Mouse (Mus musculus): ENCODE measurements at regions not wholly inside any gene's neighbourhood (a gene's known extent, or its start where the extent isn't known, plus 50 kb on each side); places are given as distances from the start of the nearest gene placed in this dataset.

DNA sequence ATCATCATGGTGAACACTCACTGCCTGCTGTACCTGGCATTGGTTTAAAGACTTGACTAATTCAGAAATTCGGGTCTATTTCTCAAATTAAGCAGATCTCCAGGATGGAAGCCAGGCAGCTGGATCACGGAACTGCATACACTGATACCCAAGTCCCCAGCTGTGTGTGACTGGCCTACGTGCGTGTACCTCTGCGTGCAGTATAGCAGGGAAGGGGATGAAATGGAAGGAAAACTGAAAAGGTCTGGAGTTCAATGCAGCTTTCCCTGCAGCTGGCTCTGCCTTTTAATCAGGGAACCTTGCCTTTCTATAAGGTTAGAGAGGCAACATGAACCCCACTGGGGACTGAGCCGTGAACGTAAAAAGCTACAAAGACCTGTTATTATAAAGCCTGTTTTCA is 106.7 kb upstream of the Camk1g start:
- DNase-seq (ENCODE audit: low spot score) = no peak

DNA sequence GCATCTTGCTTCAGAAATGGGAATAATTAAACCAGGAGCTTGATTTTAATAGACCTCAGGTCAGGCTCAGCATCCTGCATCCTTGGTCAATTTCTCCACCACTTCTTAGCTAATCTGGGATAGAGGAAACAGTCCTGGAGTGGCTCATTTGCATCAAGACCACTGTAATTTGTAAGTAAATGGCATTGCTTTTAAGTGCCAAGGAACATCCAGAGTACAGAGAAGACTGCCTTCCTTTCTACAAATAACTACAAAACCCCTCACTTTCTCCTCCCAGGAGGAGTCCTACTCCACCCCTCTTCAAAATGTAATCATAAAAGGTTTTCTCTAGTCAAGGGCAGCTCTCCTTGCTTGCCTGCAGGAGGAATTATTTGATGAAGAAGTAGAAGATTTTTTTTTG is 96.2 kb upstream of the Camk1g start:
- no peak for DNase-seq (ENCODE audit: low spot score)

DNA sequence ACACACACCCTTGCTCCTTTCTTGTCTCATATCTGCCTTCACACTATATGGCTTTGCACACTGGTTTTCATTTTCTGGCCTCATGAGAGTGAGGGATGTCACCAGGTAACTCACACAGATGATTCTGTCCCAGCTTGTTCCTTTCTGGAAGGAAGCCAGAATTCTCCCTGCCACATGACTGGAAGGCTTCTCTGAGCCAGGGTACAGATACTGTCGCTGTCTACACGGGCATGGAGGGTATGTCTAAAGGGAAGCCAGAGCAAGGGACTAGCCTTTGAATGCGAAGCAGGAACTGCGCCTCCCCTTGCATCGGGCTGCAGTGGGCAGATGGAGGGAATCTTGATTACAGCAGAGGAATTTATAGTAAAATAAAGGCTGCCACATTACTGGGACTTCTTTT is 89.6 kb upstream of the Camk1g start:
- DNase-seq (ENCODE audit: low spot score) = no peak

DNA sequence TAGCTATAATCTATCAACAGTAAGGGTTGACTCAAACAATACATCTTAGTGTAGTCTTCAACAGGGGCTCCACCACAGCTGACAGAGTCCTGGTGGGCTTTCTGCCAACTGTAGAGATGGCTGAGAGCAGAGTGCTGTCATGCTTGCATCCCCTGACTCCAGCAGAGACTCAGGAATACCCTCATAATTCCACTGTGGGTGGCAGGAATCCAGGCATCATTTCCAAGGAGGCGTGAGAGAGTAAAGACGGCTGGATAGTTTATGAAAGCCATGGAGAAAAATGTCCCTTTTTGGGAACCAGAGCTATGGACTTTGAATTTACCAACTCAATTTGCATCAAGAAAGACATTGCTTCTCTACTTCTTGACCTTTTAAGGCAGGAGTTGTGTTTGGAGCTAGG is 87.8 kb upstream of the Camk1g start:
- DNase-seq (ENCODE audit: low spot score) = no peak

DNA sequence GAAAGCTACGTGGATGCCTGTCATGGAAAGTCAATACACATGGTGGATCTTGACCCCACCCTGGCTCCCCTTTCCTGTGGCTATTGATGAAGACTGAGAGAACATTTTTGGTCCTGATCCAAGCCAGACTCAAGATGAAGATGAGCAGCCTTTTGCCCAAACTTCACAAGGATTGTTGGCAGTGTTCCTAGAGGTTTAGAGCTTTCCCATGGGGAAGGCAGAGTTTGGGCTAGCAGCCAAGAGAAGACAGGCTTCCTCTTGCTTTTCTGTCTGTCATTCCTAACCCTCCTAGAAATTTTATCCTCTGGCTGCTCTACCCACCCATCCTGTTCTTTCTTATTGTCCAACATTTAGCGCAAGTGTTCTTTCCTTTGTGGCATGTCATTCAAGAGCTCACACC is 83.6 kb upstream of the Camk1g start:
- DNase-seq (ENCODE audit: low spot score) = no peak

DNA sequence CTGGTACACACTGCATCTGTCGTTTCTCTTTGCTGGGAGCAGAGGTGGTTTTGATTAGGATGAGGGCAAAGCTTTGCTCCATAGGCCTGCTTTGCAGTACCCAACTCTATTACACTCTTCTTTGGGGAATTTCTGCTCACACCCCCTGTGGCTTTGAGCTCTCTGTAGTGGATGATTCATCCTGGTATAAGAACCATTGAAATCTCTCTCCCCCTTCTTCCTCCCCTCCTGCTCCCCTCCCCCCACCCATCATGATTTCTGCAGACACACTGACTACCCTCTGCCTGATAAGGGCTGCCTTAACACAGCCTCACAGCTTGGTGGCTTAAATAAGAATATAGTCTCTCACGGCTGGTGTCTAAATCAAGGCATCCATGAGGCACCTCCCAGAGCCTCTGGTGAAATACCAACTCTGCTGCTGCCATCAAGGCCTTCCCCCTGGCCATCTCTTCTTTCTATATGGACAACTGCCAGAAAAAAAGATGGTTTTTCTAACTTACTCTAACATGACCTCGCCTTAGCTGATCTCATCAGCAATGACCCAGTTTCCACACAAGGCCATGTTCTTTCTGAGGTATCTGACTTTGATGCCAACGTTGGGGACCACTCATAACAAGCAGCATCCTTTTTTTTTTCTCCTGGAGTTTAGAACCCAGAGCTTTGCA is 81.5 kb upstream of the Camk1g start:
- no peak for DNase-seq (ENCODE audit: low spot score)

DNA sequence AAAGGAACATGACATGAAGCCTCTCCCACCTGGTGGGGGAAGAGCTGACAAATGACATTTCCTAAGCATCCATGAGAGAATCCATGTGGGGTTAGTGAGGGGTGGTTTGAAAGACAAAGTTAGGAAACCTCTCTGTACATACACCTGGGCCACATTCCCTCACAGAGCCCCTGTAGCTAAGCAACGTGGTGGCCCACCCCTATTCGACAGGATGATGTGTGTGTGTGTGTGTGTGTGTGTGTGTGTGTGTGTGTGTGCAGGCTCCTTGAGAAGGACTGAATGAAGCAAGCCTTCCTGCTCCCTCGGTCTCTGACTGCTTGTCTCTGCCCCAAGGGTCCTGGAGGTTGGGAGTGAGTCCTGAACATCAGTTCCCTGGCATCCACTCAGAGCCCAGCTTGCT is 80.7 kb upstream of the Camk1g start:
- DNase-seq (ENCODE audit: low spot score) = no peak

DNA sequence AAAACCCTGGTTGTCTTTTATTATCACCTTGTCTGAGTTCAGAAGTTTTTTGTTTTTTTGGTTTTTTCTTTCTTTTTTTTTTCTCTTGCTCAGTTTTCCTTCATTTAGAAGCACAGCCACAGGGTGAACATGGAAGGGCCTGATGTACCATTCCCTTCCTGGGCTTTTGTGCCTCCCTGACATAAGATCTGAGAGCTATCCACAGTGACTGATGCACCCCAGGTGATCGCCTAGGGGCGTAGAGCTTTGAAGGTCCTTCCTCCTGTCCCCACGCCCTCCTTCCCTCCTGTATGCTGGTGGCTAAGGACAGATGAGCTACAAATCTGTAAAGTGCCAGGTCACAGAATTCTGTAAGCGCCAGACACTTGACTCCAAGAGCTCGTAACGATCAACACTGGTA is 80.1 kb upstream of the Camk1g start:
- DNase-seq (ENCODE audit: low spot score) = no peak

DNA sequence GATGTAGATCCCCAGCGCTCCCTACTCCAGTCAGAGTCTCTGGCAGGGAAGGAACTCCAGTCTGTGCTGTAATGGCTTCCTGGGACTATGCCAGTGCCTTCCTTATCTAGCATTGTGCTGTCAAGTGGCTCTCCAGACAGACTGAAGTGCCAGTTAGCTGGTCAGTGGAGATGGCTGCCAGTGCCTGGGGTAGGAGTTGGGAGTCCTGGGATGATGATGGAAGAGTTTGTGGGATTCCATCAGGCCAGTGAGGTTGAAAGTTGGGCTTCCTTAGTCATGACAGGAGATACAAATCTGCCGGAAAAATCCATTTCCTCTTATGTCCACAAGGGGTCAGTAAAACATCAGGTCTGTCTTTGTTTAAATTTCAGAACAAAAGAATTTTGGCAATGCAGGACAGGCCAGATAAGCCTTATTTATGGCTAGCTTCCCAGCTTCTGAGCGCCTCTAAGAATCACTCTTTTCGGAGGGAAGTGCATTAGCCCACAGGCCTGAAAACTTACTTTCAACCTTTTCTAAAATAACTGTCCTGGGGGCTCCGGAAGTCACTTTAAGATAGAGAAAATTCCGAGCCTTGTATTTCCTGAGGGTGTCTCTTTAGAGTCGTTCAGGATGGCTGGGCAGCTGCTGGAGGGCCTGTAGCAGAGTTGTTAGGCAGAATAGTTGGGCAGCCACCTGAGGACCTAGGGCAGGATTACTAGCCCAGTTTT is 79.5 kb upstream of the Camk1g start:
- DNase-seq (ENCODE audit: low spot score) = peak; percentile 86

DNA sequence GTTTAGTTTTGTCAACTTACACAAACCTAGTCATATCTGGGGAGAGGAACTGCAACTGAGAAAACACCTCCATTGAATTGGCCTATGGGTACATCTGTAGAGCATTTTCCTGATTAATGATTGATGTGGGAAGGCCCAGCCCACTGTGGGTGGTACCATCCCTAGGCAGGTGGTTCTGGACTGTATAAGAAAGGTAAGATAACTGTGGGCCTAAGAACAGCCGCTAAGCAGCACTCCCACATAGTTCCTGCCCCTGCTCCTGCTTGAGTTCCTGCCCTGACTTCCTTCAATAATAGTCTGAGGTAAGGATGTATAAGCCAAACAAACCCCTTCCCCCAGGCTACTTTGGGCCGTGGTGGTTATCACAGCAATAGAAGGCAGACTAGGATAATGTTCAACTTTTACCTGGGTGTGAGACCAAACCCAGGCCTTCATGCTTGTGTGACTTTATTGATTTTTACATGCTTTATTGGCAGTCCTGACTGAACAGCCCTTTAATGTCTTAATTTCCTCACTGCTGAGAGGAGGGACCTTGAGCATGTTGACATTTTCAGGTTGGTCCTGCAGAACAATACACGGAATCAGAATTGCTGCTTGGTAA is 78.8 kb upstream of the Camk1g start:
- no peak for DNase-seq (ENCODE audit: low spot score)

DNA sequence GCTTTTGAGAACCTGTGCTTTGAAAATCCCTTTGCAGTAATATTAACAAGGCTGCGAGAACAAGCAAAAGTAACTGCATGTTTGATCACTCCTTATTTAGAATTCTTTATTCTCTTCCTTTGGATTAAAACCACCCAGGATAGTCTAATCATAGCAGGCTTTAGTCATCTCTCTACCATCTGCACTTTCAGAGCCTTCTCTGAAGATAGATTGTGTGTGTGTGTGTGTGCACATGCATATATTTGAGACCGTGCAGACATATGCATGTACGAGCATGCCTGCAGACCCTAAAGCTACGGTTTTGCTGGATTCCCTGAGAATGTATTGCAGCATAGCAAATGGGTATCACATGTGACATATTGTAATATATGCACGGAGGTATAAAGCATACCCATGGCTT is 77.5 kb upstream of the Camk1g start:
- no peak for DNase-seq (ENCODE audit: low spot score)

DNA sequence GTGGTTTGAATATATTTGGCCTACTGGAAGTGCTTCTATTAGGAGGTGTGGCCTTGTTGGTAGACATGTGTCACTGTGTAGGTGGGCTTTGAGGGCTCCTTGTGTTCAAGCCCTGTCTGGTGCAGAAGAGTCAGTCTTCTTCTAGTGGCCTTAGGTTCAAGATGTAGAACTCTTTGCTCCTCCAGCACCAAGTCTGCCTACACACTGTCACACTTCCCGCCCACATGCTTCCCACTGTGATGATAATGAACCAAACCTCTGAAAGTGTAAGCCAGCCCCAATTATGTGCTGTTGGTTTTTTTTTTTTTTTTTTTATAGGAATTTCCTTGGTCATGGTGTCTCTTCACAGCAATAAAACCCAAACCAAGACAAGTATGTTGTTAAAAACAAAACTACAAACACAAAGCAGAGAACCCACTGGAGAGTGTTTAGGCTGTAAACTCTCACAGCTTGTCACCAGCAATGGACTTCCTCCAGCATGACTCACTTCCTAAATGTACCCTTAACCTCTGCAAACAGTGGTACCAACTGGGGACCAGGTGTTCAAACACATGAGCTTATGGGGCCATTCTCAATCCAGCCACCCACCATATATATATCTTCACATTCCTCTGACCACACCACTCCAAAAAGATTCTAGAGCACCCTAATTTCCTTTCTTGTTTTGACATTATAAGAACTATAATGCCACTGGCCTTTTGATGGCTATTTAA is 74.0 kb upstream of the Camk1g start:
- DNase-seq (ENCODE audit: low spot score) = no peak

DNA sequence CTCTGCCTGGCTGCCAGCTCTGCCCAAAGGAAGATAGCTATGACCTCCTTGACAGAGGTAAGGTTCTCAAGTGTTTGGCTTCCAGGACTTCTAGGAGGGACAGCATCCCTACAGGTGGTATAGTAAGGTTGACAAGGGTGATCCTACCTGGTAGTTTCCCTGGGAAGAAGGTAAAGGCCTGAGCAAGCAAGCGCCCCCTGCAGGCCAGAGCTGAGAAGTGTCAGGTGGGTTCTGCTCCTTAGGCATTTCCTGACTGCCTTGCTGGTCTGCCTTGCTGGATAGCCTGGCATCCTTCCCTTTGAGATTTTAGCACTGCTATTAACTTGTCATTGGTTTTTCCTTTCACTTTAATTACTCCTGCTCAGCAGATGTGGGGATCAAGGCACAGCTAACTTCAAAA is 70.4 kb upstream of the Camk1g start:
- DNase-seq (ENCODE audit: low spot score) = peak; percentile 42

DNA sequence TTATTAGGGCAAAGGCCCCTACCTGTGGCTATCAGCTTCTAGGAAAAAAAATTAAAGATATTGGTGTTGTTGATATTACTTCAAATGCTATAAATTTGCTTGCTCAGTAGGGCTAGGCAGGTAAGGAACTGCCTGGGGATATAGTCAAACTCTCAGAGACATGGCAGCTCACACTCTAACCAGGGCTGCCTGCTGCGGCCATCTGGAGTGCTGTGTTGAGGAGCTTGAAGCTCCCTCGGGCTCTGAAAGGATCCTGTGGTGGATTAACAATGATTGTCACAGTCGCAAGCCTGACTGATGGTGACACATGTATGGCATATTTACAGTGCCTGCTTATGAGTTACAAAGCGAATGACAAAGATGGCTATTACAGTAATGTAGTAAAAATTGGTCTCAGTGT is 64.2 kb upstream of the Camk1g start:
- peak; percentile 45 for DNase-seq (ENCODE audit: low spot score)

DNA sequence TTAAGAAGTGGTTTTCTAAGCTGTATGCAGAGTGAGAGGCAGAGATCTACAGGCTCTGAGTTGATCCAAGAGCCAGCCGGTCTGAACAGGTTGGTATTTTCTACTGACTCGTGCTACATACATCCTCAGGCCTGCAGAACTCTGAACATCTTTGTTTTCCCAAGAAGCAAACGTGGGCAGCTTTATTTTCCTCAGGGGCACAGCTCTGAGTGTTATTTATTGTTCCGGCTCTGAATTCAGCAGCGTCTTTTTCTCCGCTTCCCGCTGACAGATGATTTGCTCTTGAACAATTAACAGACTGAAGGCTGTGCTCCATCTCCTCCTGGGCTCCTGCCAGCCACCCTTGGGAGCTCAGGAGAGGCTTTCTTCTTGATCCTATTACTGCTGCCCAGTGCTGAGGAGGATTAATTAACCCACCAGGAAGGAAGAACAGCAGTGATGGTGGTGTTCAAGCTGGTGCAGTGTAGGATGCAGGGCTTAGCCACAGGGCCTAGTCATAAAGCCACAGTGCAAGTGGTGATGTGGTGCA is 63.5 kb upstream of the Camk1g start:
- DNase-seq (ENCODE audit: low spot score) = peak; percentile 53

DNA sequence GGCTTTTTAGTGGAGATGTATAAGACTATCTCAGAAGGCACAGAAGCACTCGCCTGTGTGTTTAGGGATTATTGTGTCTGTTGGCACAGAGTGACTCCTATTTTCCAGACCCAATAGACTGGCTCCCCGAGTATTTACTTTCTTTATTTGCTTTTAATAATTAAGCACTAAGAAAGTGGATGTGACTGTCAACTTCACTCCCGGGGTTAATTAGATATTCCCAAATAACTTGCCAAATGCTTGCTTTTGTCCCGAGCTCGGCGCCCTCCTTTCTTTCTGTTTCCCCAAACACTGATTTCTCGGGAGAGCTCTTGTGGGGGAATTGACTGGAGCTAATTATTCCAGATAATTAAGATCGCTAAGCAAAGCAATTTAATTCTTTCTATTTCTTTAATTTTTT is 60.1 kb upstream of the Camk1g start:
- DNase-seq (ENCODE audit: low spot score) = no peak

DNA sequence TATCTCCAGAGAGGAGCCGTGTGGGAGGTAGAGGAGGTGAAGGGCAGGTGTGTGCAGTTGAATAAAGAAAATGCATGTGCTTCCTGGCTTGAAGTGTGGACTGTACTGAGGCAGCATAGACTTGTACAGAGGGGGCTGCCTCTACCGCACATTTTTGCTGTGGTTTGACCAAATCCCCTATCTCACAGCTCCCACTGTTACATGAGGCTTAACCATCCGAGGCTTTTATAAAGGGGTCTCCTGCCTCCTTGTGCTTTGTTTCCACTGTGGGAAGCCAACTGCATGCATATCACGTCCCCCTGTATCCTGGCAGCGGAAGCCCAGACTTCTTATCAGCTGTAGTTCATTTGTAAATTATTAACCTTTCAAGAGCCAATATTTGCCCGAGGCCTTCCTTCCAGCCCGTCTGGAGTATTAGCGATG is 53.6 kb upstream of the Camk1g start:
- no peak for DNase-seq (ENCODE audit: low spot score)

DNA sequence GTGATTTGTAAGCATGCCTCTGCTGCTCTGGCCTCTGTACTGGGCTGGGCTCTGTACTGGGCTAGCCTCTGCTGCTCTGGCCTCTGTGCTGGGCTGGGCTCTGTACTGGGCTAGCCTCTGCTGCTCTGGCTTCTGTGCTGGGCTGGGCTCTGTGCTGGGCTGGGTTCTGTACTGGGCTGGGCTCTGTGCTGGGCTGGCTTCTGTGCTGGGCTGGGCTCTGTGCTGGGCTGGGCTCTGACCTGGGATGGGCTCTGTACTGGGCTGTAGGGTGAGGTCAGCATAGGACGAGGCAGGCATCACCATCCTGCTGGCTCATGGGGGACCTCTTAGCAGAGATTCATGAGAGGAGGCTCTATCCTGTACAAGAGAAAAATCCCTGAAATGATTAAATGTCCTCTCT is 52.8 kb upstream of the Camk1g start:
- DNase-seq (ENCODE audit: low spot score) = no peak

DNA sequence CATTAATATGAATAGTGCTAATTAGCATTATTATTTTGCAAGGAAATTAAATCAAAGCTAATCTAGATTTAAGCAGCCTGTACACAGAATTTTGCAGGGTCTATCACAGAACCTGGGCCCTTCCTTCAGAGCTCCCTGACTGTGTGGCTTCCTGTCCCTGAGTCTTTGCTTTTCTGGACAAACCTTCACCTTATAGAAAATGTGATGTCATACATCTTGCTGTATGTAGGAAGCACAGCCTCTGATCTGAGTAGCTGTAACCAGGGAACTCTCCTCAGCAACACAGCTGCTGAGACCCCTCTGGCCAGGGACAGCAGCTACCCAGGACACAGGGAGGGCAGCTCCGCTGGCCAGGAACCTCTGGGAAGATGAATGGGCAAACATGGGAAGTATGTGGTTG is 51.7 kb upstream of the Camk1g start:
- DNase-seq (ENCODE audit: low spot score) = no peak

DNA sequence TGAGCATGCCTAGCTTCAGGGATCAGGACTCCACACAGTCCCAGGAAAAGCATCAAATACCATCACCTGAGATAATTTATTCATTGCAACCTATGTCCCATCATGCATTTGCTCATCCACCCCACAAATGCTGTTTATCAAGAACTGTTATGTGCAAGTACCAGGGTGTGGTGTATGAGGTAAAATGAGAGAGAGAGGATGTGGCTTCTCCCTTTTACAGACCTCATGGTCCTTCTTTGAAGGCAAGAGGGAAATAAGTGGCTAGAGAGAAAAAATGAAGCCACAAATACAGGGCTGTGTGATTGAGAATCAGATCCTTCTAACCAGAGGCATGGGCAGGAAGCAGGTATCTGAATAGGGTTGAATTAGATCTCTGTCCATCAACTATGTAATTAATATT is 51.3 kb upstream of the Camk1g start:
- no peak for DNase-seq (ENCODE audit: low spot score)
